Mouse (Mus musculus) T-helper 17 cell (primary cell): Measurements from ENCODE around the gene Zrsr2.

Source experiments
- in situ Hi-C, 2 experiments: fragments of 300-600 bp; cut with MboI, MseI; formaldehyde crosslinking; loops; 1 replicate in 1 of 2; 2 replicates in 1 of 2; pipeline ENCODE4 v1.15.1; 2025; ENCODE audit warnings: high pct_unique_total_duplicates in 2 of 2

The Zrsr2 gene

GRCm38 (mm10) chrX:163897354-163897753 is 61.1 kb downstream of the Zrsr2 start:
- in situ Hi-C loops = loop anchor here in 1 of 2 experiments (10.0 kb wide), 1 partner anchor 213 kb away; no protein-coding TSS in a partner anchor

- in situ Hi-C loops = no loop called here
These were observed 72.9 kb downstream of the Zrsr2 start for GRCm38 (mm10) chrX:163885539-163885981.
